Mouse (Mus musculus) embryonic fibroblast, embryonic 13.5 days (primary cell): ENCODE results near the gene Xaf1.

ENCODE experiments used
- CTCF ChIP-seq: IDR thresholded peaks from 2 replicates; pipeline ENCODE4 v1.5.1; 2011; ENCODE audit warnings: mild to moderate bottlenecking, control low read depth, low read length, moderate library complexity, borderline replicate concordance; ENCODE audit not compliant: insufficient read depth
- POLR2A ChIP-seq: IDR thresholded peaks from 2 replicates; pipeline ENCODE4 v1.6.1; 2011; ENCODE audit warnings: low read depth, mild to moderate bottlenecking, control low read depth, low read length, moderate library complexity

DNA sequence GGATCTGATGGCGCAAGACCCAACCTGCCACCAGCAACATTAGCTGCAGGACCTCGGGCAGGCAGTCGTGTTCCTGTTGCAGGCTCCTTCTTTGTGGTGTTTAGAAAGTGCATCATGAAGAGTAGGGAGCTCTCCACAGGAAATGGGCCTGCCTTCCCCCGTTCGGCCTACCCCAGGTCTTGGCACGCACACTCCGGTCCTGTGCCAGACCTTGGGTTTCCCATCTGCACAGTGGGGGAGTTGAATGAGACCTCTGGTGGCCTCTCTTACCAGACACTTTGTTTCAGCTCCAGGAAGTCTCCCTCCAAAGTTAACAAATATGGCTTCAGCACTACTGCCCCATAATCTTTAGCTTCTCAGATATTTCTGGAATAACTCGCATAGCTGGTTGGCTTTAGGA lies 35.3 kb downstream of the Xaf1 start:
- no peak for TF ChIP-seq POLR2A
- no peak for TF ChIP-seq CTCF
